Mouse (Mus musculus): ENCODE data around the gene Tat. TPM values are rescaled to one million over a fixed set of nuclear protein-coding genes. Genes with fewer than 3 reads are reported as not detected.

Tat gene
- total and polyA plus RNA-seq, 3 experiments = not detected

DNA sequence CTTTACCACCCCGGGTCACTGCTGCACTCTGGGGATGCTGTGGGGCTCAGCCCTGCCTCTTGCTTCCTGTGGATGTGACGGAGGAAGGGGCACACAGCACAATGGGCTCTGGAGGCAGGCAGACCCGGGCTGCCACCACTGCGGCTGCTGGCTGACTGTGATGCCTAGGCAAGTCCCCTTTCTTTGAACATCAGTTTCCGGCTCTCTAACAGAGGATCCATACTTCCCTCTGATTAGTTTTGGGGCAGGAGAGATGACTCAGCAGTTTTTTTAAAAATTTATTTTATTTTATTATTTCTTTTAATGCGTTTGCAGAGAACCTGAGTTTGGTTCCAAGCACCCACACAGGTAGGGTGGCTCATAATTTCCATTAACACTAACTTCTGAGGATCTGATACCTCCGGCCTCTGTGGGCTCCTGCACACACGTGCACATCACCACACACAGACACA, 18.8 kb downstream of the Tat start:
- no peak for DNase-seq (ENCODE audit: low read depth, low spot score)

DNA sequence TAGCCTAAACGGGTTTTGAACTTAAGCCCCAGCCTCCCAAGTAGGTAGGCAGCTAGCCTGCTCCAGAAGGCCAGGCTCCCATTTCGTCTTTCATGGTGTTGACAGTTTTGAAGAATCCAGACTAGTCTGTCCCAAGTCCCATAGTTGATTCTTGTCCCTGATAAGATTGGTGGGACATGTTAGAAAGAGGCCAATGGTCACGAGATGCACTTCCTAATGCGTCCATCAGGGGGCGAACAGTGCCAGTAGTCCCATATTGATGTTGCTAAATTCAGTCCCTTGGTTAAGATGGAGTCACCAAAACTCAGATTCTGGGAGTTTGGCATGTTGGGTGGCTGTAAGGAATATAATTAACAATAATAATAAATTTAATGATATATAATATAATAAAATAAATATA, 20.6 kb downstream of the Tat start:
- no peak overlapping the region for H3K9ac ChIP-seq (ENCODE audit: control insufficient read depth, low read depth, low read length, poor library complexity, severe bottlenecking)
- DNase-seq (ENCODE audit: low read depth, low spot score) = peak; percentile 57
- no peak overlapping the region for H3K4me3 ChIP-seq (ENCODE audit: control insufficient read depth in 1 of 2, insufficient read depth in 1 of 2, low read depth in 2 of 2, low read length in 2 of 2)
- H3K79me2 ChIP-seq (ENCODE audit: control insufficient read depth, insufficient read depth, low read length, poor library complexity) = no peaks in the 10 kb centered on the region
- no peaks in the 10 kb centered on the region; a peak in 1 of 4 replicates for H3K27me3 ChIP-seq (ENCODE audit: control insufficient read depth in 1 of 2, insufficient read depth in 2 of 2, low read length in 2 of 2)
- H3K4me1 ChIP-seq (ENCODE audit: control insufficient read depth in 1 of 2, insufficient read depth in 2 of 2, low read length in 2 of 2) = peaks cover 0 to 5% of the 10 kb centered on the region in 2 experiments; a peak in 1 of 4 replicates
- TF ChIP-seq KAT2A (conservative IDR thresholded peaks at IDR 0.05; ENCODE audit: low read depth, low read length) (no peak), RAD21 (IDR thresholded peaks at IDR 0.05; ENCODE audit: low read depth, low read length) (peak; percentile 54), USF2 (IDR thresholded peaks at IDR 0.05; ENCODE audit: borderline replicate concordance in 1 of 2, insufficient read depth in 1 of 2, low read depth in 1 of 2, low read length in 2 of 2) (no peak), ETS1 (IDR thresholded peaks at IDR 0.05; ENCODE audit: low read depth, low read length) (no peak), EP300 (IDR thresholded peaks at IDR 0.05; ENCODE audit: low read depth in 1 of 2, low read length in 2 of 2) (no peak), SIN3A (IDR thresholded peaks at IDR 0.05; ENCODE audit: low read length) (no peak), TBP (IDR thresholded peaks at IDR 0.05; ENCODE audit: low read depth, low read length) (no peak), SMC3 (IDR thresholded peaks at IDR 0.05; ENCODE audit: low read depth, low read length) (peak; percentile 54), ZNF384 (IDR thresholded peaks at IDR 0.05; ENCODE audit: low read depth, low read length) (no peak), USF1 (IDR thresholded peaks at IDR 0.05; ENCODE audit: low read depth, low read length) (0 out of 2 replicates have a peak, but pooled peaks have one; percentile 19), GATA1 (IDR thresholded peaks at IDR 0.05; ENCODE audit: low read depth, low read length) (no peak), CHD2 (IDR thresholded peaks at IDR 0.05; ENCODE audit: low read length) (no peak), CTCF (IDR thresholded peaks at IDR 0.05 in 2 of 3, conservative IDR thresholded peaks at IDR 0.05 in 1 of 3; ENCODE audit: control insufficient read depth in 1 of 3, insufficient read depth in 1 of 3, low read depth in 2 of 3, low read length in 3 of 3, poor library complexity in 1 of 3, severe bottlenecking in 1 of 3) (peak; percentile 65 to 83 (median 70)), NRF1 (IDR thresholded peaks at IDR 0.05; ENCODE audit: insufficient read depth, low read depth, low read length, poor library complexity, severe bottlenecking) (no peak)
- H3K36me3 ChIP-seq (ENCODE audit: control insufficient read depth in 1 of 2, insufficient read depth in 2 of 2, low read length in 2 of 2) = no peaks in the 10 kb centered on the region
- H3K9me3 ChIP-seq (replicated peaks; ENCODE audit: insufficient read depth, low read length) = no peaks in the 10 kb centered on the region
- H3K27ac ChIP-seq (ENCODE audit: control insufficient read depth, low read depth, low read length) = no peak overlapping the region

More for the DNA sequence above, 18.8 kb downstream of the Tat start:
- Histone ChIP-seq H3K4me3 (ENCODE audit: control insufficient read depth in 1 of 2, insufficient read depth in 1 of 2, low read depth in 2 of 2, low read length in 2 of 2) (no peak overlapping the region), H3K79me2 (ENCODE audit: control insufficient read depth, insufficient read depth, low read length, poor library complexity) (no peaks in the 10 kb centered on the region), H3K9ac (ENCODE audit: control insufficient read depth, low read depth, low read length, poor library complexity, severe bottlenecking) (no peak overlapping the region), H3K27me3 (ENCODE audit: control insufficient read depth in 1 of 2, insufficient read depth in 2 of 2, low read length in 2 of 2) (no peaks in the 10 kb centered on the region; a peak in 1 of 4 replicates), H3K36me3 (ENCODE audit: control insufficient read depth in 1 of 2, insufficient read depth in 2 of 2, low read length in 2 of 2) (no peaks in the 10 kb centered on the region), H3K4me1 (ENCODE audit: control insufficient read depth in 1 of 2, insufficient read depth in 2 of 2, low read length in 2 of 2) (peaks cover 0 to 5% of the 10 kb centered on the region in 2 experiments; a peak in 1 of 4 replicates), H3K27ac (ENCODE audit: control insufficient read depth, low read depth, low read length) (no peak overlapping the region), H3K9me3 (replicated peaks; ENCODE audit: insufficient read depth, low read length) (no peaks in the 10 kb centered on the region)
- TF ChIP-seq MAX (IDR thresholded peaks at IDR 0.05; ENCODE audit: low read length) (no peak), MAFK (IDR thresholded peaks at IDR 0.05; ENCODE audit: borderline replicate concordance, low read depth, low read length) (peak; percentile 54; the same call in 1 of the 2 replicates)
